Mouse (Mus musculus): ENCODE results near the gene Fam71b. TPM values are rescaled to one million over a fixed set of nuclear protein-coding genes. Genes with fewer than 3 reads are reported as not detected.

Fam71b gene
- polyA plus RNA-seq, 1 experiment: not detected

GRCm38 (mm10) chr11:46366357-46366756, 30.0 kb upstream of the Fam71b start:
- no peak overlapping the region for H3K27ac ChIP-seq (ENCODE audit: insufficient read depth, low read length)
- no peaks in the 10 kb centered on the region for H3K4me1 ChIP-seq (ENCODE audit: control insufficient read depth, insufficient read depth, low read length)
- no peak overlapping the region for H3K4me3 ChIP-seq (ENCODE audit: insufficient read depth, low read length)
- TF ChIP-seq CTCF (IDR thresholded peaks at IDR 0.05; ENCODE audit: extremely low read depth, insufficient read depth, low read length) (no peak), POLR2A (IDR thresholded peaks at IDR 0.05; ENCODE audit: extremely low read depth, insufficient read depth, low read length) (no peak)

DNA sequence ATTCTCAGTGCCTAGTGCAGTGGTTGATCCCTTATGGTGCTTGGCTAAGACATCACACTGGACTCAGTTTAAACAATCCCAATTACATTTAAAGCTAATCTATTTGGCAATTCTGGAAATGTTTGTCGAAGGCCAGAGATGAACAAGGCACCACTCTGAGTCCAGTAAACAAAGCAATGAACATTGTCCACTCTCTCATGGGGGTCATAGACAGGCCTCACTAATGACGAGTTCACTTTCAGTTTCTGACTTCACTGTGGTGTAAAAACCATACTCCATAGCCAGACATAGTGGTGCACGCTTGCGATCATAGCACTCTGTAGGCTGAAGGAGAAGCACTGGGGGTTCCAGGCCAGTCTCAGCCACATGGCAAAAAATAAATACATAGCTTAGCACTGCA, 25.9 kb upstream of the Fam71b start:
- H3K4me3 ChIP-seq (ENCODE audit: insufficient read depth, low read length): no peak overlapping the region
- H3K4me1 ChIP-seq (ENCODE audit: control insufficient read depth, insufficient read depth, low read length): no peaks in the 10 kb centered on the region
- TF ChIP-seq CTCF (IDR thresholded peaks at IDR 0.05; ENCODE audit: extremely low read depth, insufficient read depth, low read length) (no peak), POLR2A (IDR thresholded peaks at IDR 0.05; ENCODE audit: extremely low read depth, insufficient read depth, low read length) (no peak)
- H3K27ac ChIP-seq (ENCODE audit: insufficient read depth, low read length): no peak overlapping the region

DNA sequence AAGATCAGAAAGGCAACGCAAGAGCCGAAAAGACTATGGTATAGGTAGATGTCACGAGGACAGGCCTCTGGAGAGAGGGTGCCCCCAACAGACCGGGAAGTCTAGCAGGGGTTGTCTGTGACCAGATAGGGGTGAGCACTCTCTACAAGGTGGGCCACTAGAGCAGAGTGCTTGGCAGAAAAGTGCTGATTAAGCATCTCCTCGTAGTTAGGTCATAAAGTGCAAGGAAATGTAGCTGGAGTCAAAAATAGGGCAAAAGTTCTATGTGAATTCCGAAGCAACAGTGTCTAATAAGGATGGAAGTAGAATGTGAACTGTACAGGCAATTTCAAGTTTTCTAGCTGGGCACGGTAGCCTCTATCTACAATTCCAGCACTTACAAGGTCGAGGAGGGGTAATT, 25.1 kb upstream of the Fam71b start:
- TF ChIP-seq CTCF (IDR thresholded peaks at IDR 0.05; ENCODE audit: extremely low read depth, insufficient read depth, low read length) (no peak), POLR2A (IDR thresholded peaks at IDR 0.05; ENCODE audit: extremely low read depth, insufficient read depth, low read length) (no peak)
- no peak overlapping the region for H3K27ac ChIP-seq (ENCODE audit: insufficient read depth, low read length)
- no peaks in the 10 kb centered on the region for H3K4me1 ChIP-seq (ENCODE audit: control insufficient read depth, insufficient read depth, low read length)
- H3K4me3 ChIP-seq (ENCODE audit: insufficient read depth, low read length): no peak overlapping the region

GRCm38 (mm10) chr11:46372331-46372953, 23.9 kb upstream of the Fam71b start:
- Histone ChIP-seq H3K4me3 (ENCODE audit: insufficient read depth, low read length) (no peak overlapping the region), H3K4me1 (ENCODE audit: control insufficient read depth, insufficient read depth, low read length) (no peaks in the 10 kb centered on the region)
- TF ChIP-seq POLR2A (IDR thresholded peaks at IDR 0.05; ENCODE audit: extremely low read depth, insufficient read depth, low read length): no peak
- TF ChIP-seq CTCF (IDR thresholded peaks at IDR 0.05; ENCODE audit: extremely low read depth, insufficient read depth, low read length): no peak

DNA sequence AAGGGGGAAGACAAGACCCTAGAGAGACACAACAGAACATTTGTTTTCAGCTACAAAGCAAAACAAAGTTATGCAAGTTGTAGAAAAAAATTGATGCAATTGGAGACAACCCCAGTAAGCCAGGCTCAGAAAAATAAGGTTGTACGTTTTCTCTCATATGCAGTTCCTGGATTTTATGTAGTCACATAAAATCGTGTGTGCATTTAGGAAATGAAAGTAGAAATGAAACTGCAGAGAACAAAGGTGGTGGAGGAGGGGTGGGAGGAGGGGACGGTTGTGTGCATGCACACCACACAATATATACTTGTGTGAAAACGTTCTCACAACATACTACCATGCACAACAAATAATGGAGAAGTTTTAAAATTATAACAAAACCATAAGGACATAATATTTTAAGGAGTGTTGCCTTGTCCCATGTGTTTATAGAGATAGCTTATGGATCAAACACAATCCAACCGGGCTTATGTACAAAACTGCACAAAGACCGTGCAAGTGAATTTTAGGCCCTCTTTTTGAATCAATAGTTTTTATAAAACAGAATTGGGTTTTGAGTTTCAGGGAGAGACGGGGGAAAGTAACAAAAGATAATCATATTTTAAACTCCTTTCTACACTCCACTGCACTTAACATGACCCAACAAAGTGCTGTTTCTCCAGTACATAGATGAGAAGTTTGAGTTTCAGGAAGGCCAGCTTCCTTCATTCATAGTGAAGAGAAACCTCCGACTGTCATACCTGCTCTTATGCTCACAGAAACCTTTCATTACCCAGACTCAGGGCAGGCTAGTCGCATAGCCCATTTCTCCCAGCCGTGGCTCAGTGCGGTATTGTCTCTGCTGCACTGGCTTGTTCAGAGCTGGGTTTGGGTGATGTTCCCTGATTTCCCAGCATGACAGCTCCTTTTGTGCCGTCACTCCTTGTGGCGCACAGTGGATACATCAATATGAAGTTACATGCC, 23.0 kb upstream of the Fam71b start:
- H3K27ac ChIP-seq (ENCODE audit: insufficient read depth, low read length): no peak overlapping the region
- no peaks in the 10 kb centered on the region for H3K4me1 ChIP-seq (ENCODE audit: control insufficient read depth, insufficient read depth, low read length)
- no peak for TF ChIP-seq CTCF (IDR thresholded peaks at IDR 0.05; ENCODE audit: extremely low read depth, insufficient read depth, low read length)
- TF ChIP-seq POLR2A (IDR thresholded peaks at IDR 0.05; ENCODE audit: extremely low read depth, insufficient read depth, low read length): no peak
- no peak overlapping the region for H3K4me3 ChIP-seq (ENCODE audit: insufficient read depth, low read length)

More at GRCm38 (mm10) chr11:46372331-46372953, 23.9 kb upstream of the Fam71b start:
- no peak overlapping the region for H3K27ac ChIP-seq (ENCODE audit: insufficient read depth, low read length)

DNA sequence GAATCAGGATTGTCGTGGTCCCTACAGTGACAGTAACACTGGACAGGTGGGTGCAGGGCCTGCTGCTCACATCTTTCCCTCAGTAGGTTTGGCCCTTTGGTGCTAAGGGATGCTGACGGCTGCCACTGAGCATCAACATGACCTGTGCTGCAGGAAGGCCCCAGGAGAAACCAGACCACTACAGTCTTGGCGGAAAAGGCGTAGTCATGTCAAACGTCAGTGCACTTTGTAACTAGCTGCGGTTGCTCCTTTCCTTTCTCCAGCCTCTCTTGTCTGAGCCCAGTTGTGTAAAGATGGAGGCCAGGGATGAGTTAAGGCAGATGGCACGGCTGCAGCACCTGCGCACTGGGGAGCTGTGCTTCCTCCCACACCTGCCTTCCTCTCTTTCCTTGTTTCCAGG, 21.3 kb upstream of the Fam71b start:
- TF ChIP-seq CTCF (IDR thresholded peaks at IDR 0.05; ENCODE audit: extremely low read depth, insufficient read depth, low read length) (no peak), POLR2A (IDR thresholded peaks at IDR 0.05; ENCODE audit: extremely low read depth, insufficient read depth, low read length) (no peak)
- Histone ChIP-seq H3K4me3 (ENCODE audit: insufficient read depth, low read length) (no peak overlapping the region), H3K4me1 (ENCODE audit: control insufficient read depth, insufficient read depth, low read length) (no peaks in the 10 kb centered on the region)

GRCm38 (mm10) chr11:46377316-46377715, 19.0 kb upstream of the Fam71b start:
- Histone ChIP-seq H3K4me1 (ENCODE audit: control insufficient read depth, insufficient read depth, low read length) (no peaks in the 10 kb centered on the region), H3K27ac (ENCODE audit: insufficient read depth, low read length) (no peak overlapping the region), H3K4me3 (ENCODE audit: insufficient read depth, low read length) (no peak overlapping the region)
- TF ChIP-seq POLR2A (IDR thresholded peaks at IDR 0.05; ENCODE audit: extremely low read depth, insufficient read depth, low read length) (no peak), CTCF (IDR thresholded peaks at IDR 0.05; ENCODE audit: extremely low read depth, insufficient read depth, low read length) (no peak)

More for the DNA sequence above, 21.3 kb upstream of the Fam71b start:
- no peak overlapping the region for H3K27ac ChIP-seq (ENCODE audit: insufficient read depth, low read length)

DNA sequence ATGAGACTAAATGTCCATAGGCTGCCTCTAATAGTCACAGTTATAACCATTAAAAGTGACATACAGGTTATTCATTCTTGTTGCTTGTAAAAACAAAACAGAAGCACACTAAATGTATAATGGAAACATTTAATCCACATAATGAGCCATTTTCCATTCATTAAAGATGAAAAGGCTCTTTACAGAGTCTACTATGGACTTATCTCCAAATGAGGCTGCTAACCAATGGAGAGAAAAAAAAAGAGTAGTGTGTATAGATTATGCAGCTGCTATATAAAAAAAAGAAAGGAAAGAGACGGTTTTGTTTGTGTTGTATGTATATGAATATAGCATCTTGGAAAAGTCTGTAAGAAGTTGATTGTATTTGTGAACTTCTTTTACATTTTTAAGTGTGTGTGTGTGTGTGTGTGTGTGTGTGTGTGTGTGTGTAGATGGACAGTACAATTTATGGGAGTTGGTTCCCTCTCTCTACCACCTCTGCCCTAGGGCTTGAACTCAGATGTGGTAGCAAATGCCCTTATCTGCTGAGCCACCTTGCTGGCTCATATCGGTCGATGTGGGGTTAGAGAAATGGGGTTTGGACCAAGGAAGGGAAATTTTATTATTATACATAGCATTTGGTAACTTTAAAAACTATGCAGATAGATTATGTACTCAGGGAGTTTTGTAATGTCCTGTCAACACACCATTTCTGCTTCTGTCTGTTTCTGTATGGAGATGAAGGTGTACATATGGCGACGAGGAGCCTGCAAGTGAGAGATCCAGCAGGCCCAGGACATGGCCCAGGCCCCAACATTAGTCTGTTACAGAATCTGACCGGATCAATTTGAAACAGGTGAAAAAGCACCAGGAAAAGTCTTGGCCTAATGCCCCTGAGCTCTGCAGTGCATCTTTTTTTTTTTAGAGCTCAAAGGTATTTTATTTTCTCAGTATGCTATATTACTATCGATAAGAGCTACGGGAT, 18.3 kb upstream of the Fam71b start:
- TF ChIP-seq POLR2A (IDR thresholded peaks at IDR 0.05; ENCODE audit: extremely low read depth, insufficient read depth, low read length) (no peak), CTCF (IDR thresholded peaks at IDR 0.05; ENCODE audit: extremely low read depth, insufficient read depth, low read length) (no peak)
- no peak overlapping the region for H3K4me3 ChIP-seq (ENCODE audit: insufficient read depth, low read length)
- no peak overlapping the region for H3K27ac ChIP-seq (ENCODE audit: insufficient read depth, low read length)
- no peaks in the 10 kb centered on the region for H3K4me1 ChIP-seq (ENCODE audit: control insufficient read depth, insufficient read depth, low read length)

DNA sequence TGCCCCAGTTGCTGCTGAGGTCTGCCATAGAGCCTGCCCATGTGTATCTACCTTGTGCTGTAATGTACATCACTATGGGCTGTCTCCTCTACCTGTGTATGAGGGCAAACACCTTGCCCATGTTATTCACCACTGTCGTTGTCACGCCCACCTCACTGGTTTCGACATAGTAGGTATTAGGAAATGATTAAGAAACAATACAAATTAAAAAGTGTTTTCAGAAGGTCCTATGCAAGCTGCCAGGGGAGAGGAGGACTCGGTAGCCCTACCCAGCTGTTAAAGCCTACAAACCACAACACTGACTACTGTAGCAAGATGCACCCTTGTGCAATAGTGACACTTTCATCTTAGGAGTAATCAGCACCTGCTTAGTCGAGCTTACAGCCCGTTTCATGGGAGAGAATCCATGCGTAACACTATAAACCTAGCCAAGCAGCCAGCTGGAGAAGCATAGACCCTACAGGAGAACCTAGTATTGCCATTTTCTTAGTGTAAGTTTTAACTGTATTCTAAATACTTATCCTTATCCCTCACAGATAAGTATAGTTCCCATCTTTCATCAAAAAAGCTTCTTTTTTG, 16.2 kb upstream of the Fam71b start:
- Histone ChIP-seq H3K4me3 (ENCODE audit: insufficient read depth, low read length) (no peak overlapping the region), H3K4me1 (ENCODE audit: control insufficient read depth, insufficient read depth, low read length) (no peaks in the 10 kb centered on the region), H3K27ac (ENCODE audit: insufficient read depth, low read length) (no peak overlapping the region)
- TF ChIP-seq POLR2A (IDR thresholded peaks at IDR 0.05; ENCODE audit: extremely low read depth, insufficient read depth, low read length) (no peak), CTCF (IDR thresholded peaks at IDR 0.05; ENCODE audit: extremely low read depth, insufficient read depth, low read length) (no peak)

All from cortical plate, adult 2 months (tissue).